Mouse (Mus musculus) left cerebral cortex, postnatal 10 days (tissue): ENCODE results near the gene Ncan. TPM values are rescaled to one million over a fixed set of nuclear protein-coding genes. Genes with fewer than 3 reads are reported as not detected.
"Not testable (repeated sequence)": the region's sequence is repeated elsewhere in the genome, so short reads cannot be mapped to it uniquely, and the experiment has no call there.

Experiments
- DNase-seq, 2 experiments: peaks; one replicate each; pipeline ENCODE4 v3.0.0; 2021 to 2022; ENCODE audit warnings: low spot score in 2 of 2, mixed read lengths in 1 of 2; ENCODE audit errors: extremely low spot score in 1 of 2
- intact Hi-C: fragments of 180-260 bp; cut with DNase I; formaldehyde crosslinking; loops from one replicate; pipeline ENCODE4 v1.15.1; 2025
- total RNA-seq, 2 experiments: library from RNA; stranded (reverse); gene quantifications; 2 replicates each; pipeline ENCODE4 v1.2.3; 2021

The Ncan gene
- total RNA-seq, 2 experiments from 2014 or later, result 392 to 416 TPM

GRCm38 (mm10) chr8:70089296-70089960, 31.2 kb downstream of the Ncan start:
- intact Hi-C loops, result loop anchor here (5.0 kb wide), 1 partner anchor 78 kb away; no protein-coding TSS in a partner anchor
- DNase-seq, result peak in 1 of 2 experiments; percentile 26

- DNase-seq, result peak; percentile 66 to 77
- intact Hi-C loops, result loop anchor here (5.0 kb wide), 1 partner anchor 79 kb away; no protein-coding TSS in a partner anchor
These were observed 32.6 kb downstream of the Ncan start for GRCm38 (mm10) chr8:70087836-70088650.

DNA sequence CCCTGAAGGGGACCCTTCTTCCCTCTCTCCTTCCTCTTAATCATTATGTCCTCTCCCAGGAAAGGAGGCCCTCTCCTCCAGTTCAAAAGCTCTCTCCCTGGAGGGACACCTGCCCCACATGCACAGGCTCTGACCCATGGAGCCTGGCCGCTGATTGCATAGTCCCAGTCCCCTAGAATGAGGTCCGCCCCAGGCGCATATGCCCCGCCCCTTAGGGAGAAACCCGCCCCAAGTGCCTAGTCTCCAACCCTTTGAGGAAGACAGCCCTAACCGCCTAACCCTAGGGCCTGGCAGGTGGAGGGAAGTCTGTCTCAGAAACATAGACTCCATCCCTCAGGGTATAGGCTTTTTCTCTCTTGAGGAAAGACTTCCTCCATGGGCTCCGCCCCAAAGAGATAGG, 33.4 kb downstream of the Ncan start:
- DNase-seq, result peak in 1 of 2 experiments; percentile 40
- intact Hi-C loops, result loop anchor here (5.0 kb wide), 1 partner anchor 80 kb away; no protein-coding TSS in a partner anchor

DNA sequence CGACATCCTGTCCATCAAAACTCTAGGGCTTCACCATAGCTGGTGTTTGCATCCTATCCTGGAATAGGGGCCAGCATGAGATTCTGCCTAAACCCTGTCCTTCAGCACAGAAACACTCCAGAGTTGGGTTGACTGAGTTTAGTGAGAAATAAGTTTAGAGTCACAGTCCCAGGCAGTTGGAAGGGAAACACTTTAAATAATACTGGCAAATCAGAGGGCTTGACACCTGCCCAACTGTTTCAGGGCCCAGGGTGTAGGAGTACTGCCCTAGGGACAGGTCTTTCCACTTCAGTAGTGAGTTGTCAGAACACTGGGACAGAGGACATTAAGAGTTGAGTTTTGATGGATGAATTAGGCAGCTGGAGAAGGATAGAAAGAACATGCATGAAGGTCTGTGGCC, 34.5 kb downstream of the Ncan start:
- intact Hi-C loops, result loop anchor here (5.0 kb wide), 1 partner anchor 81 kb away; no protein-coding TSS in a partner anchor

GRCm38 (mm10) chr8:70084191-70085065, 36.2 kb downstream of the Ncan start:
- intact Hi-C loops, result loop anchor here (5.0 kb wide), 1 partner anchor 83 kb away; no protein-coding TSS in a partner anchor
- DNase-seq, result peak in 1 of 2 experiments; percentile 47

More for the DNA sequence above, 34.5 kb downstream of the Ncan start:
- no peak for DNase-seq

- peak in 1 of 2 experiments; percentile 70 for DNase-seq
- intact Hi-C loops, result no loop called here
These were observed 37.4 kb downstream of the Ncan start, which contains the start of gene Hapln4 for GRCm38 (mm10) chr8:70083285-70083684. Gene Hapln4 (plus strand): TSS chr8:70083457.

DNA sequence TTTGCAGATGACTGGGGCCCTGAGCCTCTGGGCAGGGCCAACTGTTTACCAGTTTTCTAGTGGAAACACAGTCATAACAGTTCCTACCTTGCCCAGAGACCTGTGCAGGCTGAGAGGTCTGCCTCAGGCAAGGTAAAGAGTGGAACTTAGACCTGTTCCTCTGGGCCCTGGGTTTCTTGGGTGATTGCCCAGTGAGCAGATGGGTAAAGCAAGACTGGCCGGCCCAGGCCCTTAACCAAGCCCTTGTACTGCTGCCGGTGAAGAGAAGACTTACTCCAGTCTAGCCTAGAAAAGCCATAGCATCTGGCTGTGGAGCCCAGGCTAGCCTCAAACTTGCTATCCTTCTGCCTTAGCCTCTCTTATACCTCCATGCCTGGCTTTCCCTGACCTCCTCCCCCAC, 38.7 kb downstream of the Ncan start:
- no peak for DNase-seq

DNA sequence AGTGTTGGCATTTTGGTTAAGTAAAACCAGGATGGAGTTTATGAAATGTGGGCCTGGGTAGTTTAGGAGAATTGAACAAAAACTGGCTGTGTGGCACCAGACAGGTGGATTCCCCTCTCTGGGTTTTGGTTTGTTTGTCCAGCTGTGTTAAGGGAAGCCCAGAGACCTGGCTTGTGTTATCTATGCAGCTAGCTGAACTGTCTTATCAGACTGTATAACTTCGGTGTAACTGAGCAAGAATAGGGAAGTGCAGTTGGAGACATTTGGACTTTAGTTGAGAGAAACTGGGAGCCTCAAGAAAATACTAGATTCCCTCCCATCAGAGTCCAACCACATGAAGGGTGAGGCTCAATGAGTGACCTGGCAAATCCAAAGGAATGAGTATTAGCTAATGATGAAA, 47.0 kb downstream of the Ncan start:
- DNase-seq, result no peak
- intact Hi-C loops, result no loop called here

More for the DNA sequence above, 38.7 kb downstream of the Ncan start:
- intact Hi-C loops, result no loop called here

DNA sequence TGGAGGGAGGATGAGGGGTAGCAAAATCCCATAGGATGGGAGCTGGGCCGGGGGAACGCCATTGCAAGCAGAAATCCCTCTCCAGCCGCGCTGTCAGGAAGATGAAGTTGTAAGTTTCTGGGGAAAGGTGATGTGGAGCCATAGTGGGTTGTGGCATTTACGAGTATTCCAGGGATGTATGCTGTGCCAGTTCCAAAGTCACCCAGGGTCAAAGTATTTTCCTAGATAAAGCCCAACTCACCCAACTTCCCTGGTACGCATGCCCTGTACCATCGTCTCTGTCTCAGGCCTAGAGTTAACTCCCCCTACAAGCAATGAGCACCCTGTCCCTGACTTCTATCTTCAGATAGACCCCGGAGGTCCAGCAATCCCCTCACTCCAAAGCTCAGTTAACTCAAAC, 47.6 kb downstream of the Ncan start:
- DNase-seq, result no peak
- intact Hi-C loops, result no loop called here

GRCm38 (mm10) chr8:70072441-70073069, 48.1 kb downstream of the Ncan start, which contains the start of gene Tm6sf2:
Gene Tm6sf2 (plus strand): TSS chr8:70072924.
- DNase-seq, result peak in 1 of 2 experiments; percentile 54
- intact Hi-C loops, result no loop called here

GRCm38 (mm10) chr8:70071836-70072440, 48.7 kb downstream of the Ncan start:
- no peak for DNase-seq
- intact Hi-C loops, result no loop called here

GRCm38 (mm10) chr8:70057721-70058120, 63.0 kb downstream of the Ncan start:
- DNase-seq, result no peak
- intact Hi-C loops, result no loop called here

DNA sequence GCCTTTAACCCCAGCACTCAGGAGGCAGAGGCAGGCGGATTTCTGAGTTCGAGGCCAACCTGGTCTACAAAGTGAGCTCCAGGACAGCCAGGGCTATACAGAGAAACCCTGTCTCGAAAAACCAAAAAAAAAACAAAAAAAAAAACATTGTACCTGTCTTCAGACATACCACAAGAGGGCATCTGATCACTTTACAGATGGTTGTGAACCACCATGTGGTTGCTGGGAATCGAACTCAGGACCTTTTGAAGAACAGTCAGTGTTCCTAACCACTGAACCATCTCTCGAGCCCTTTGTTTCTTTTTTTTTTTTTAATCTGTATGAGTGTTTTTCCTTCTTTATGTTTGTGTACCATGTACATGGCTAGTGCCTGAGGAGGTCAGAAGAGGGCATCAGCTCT, 70.2 kb downstream of the Ncan start:
- DNase-seq, intact Hi-C loops: not testable (repeated sequence)

DNA sequence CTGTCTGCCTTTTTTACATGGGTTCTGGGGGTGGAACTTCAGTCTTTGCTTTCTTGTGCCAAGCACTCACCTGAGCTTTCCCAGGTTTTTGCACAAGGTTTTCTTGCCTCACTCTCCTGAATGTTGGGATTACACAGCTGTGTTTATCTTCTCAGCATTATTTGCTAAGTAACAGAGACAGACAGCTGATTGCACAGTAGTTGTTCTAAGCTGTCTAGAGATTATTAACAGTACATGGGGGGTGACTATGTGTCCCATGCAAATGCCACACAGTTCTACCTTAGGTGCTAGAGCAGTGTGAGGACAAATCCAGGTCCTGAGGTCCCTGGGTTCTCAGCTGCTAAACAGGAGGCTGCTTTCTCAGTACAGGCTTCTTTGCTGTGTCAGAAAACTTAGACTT, 71.0 kb downstream of the Ncan start:
- DNase-seq, result no peak
- intact Hi-C loops, result no loop called here

- no peak for DNase-seq
- intact Hi-C loops, result no loop called here
These were observed 76.7 kb downstream of the Ncan start for GRCm38 (mm10) chr8:70043996-70044395.
